Mouse (Mus musculus): Measurements from ENCODE around the gene 4930519P11Rik.
A peak's percentile ranks its signal among the peaks of the same experiment; 100 is the strongest.

4930519P11Rik gene

DNA sequence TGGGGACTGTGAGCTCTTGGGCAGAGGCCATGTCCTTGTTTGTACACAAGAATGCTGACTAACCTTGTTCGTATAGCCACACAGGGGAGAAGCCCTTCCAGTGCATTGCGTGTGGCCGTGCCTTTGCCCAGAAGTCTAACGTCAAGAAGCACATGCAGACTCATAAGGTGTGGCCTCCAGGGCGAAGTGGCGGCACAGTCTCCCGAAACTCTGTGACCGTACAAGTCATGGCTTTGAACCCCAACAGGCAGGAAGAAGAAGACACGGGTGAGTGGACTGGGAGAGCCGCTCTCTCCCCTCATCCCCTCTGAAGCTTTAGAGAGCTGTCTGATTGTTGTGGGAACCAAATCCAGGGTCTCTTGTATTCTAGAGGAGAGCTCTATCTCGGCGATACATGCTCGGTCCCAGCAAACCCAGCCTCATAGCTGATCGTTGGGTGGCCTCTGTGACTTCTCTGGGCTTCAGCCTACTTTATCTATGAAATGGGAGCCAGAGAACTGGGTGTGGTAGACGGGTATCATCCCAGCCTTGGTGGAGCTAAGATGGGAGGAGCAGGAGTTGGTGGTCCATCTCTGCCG lies 19.1 kb upstream of the 4930519P11Rik start:
- no peak for DNase-seq (ENCODE audit: low read depth)

DNA sequence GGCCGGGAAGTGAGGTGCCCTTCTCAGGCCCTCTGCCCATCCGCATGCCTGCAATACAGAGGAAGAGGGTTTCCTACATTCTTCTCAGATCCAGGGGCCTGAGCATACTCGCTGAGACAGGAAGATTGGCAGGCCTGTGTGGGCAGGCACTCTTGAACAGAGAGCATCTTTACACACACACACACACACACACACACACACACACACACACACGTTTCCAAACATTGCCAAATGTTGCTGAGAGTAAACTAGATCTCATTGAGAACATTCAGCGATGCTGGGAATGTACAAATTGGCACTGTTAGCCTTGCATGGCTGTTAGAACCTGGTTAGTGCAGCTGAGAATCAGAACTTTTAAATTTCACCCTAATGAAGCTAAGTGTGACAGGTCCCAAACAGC lies 17.3 kb upstream of the 4930519P11Rik start:
- no peak for DNase-seq (ENCODE audit: low read depth)

DNA sequence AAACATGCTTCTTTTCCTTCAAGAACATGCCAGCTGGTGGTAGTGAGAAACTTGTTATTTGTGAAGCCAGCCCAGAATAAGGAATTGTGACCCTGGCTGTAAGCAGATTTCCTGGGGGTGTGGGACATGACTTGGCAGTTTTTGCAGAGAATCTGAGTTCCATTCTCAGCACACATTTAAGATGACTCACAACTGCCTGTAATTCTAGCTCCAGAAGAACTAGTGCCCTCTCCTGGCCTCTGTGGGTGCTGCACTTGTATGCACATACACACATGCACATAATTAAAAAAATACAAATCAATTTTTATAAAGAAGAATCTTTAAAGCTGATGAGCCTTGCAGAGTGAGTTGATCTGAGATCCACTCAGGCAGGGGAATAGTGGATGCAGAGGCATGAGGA lies 10.9 kb upstream of the 4930519P11Rik start:
- peak; percentile 25 for DNase-seq (ENCODE audit: low read depth)

DNA sequence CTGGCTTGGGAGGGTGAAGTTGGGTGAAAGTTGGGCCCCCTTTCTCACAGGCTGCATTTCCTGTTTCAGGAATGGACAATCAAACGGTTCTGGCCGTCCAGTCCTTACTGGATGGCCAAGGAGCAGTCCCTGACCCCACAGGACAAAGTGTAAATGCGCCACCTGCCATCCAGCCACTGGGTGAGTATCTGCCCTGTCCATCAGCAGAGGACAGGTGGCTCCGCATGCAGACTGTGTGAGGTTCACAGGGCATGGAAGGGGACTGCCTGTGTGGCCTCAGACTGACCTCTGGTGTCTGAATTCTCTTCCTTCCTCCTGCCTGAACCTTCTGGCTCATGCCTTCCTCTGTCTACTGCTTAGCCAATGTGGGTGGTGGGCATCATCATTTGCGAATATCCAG lies 8.4 kb upstream of the 4930519P11Rik start:
- no peak for DNase-seq (ENCODE audit: low read depth)

DNA sequence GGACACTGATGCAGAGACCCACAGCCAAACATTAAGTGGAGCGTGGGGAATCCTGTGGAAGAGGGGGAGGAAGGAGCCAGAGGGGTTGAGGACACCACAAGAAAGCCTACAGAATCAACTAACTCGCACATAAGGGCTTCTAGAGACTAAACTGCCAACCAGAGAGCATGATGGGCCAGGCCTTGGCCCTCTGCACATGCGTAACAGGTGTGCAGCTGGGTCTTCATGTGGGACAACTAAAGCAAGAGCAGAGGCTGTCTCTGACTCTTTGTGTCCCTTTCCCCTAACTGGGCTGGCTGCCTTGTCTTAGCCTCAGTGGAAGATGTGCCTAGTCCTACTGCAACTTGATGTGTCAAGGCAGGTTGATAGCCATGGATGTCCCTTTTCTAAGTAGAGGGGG lies 3.8 kb upstream of the 4930519P11Rik start:
- DNase-seq (ENCODE audit: low read depth) = no peak

DNA sequence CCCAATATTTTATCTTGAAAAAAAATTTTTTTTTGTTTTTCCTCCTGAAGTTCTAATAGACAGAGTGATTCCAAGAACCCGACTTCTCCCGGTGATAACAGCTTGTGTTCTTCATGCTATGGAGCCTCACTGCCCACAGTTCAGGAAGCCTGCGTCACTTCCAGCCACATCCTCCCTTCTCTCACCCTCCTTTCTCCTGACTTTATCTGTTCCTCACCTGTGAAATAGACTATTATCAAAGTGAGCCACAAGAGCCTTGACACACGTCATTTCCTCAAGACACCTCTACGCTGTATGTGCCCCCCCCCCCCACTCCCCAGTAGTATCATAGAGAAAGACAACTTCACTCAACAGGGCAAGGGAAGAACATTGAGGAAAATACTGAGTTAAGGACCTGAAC lies 2.4 kb upstream of the 4930519P11Rik start:
- DNase-seq (ENCODE audit: low read depth) = no peak

DNA sequence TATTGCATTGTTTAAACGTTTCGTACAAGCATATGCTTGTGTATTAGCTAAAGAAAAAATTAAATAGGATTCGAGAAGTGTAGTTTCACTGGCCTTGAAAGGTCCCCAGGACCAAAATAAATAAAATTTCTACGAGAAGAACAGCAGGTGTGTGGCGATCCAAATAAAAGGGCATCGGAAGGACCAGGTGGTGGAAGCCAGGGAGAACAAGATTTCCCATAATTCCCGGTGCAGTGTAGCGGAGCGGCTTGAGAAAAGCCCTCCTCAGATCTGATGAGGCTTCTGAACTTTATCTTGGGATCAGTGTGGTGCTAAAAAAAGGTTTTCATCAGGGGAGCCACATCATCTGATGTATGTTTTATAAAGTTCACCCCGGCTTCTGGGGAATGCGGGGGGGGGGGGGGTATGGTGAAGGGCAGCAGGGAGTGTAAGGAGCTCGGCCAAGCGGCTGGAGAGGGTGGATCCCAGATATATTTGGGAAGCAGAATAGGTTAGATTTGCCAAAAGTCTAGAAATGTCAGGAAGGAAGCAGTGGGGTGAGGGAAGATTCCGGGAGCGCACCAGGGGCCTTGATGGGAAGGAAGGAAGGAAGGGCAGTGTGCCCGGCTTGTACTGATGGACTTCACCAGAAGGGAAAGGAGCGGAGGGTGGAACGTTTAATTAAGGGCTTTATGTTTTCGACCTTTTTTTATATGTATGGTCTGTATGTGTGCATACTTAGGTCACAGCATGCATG lies 1.8 kb upstream of the 4930519P11Rik start:
- no peak for DNase-seq (ENCODE audit: low read depth)

DNA sequence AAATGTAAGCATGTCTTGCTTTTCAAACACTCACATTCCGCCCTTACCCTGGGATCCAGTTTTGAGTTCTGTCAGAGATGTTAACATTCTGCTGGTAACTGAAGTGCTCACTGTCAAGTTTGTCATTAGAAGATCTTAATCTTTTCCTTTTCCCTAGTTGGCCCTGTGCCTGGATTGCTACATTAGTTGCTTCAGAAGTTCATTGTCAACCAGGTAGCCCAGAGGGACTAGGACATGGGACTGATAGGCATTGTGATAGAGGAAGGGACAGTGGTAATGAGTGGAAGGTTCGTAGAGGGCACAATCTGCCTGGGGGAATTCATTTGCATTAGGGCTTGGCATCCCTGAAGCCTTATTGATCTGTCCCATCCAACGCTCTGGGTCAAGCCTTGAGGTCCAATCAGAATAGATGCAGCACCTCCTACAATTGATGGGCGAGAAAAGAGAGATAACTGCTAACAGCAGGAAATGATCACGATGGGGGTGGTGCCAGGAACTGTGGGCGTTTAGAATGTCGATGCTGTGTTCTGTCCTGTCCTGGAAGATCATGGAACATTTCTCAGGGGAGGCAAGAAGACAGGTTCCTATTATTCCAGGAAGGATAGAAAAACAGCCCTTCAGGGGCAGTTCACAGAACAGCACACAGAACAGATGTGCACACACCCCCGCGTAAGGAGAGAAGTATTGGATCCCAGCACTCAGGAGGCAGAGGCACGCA lies 4.0 kb downstream of the 4930519P11Rik start:
- DNase-seq (ENCODE audit: low read depth) = no peak

DNA sequence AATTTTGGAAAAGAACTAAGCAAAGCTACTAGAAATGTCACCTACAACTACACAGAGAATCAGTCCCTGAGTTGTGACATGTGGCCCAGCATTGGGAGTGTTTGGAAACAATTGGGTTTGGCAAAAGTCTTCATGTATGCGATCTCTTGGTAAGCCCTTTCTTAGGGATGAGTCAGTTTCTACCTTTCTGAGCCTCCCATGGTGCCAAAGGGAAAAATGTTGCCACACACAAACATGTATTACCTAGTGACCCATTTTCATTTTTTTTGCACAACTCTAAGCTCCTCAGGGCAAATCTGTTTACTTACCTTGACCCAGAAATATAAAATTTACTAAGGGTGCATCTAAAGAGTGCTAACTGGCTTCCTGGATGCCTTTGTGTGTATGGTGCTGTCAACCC lies 6.3 kb downstream of the 4930519P11Rik start:
- no peak for DNase-seq (ENCODE audit: low read depth)

DNA sequence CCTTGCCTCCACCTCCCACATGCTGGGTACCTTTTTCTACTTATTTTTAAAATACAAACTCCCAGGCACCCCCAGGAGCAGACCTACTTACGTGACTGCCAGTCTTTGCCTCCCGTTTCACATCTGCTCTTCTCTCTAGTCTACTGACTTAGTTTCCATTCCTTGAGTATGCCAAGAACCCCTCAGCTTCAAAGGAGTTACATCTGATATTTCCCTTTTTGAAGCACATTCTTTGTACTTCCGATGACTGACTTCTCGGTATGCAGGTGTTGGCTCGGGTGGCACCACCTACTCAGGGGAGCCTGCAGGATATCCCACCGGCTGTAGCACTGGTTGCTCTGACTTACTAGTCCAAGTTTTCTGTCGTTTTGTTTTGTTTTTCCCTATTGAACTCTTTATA lies 9.1 kb downstream of the 4930519P11Rik start:
- DNase-seq (ENCODE audit: low read depth) = no peak

DNA sequence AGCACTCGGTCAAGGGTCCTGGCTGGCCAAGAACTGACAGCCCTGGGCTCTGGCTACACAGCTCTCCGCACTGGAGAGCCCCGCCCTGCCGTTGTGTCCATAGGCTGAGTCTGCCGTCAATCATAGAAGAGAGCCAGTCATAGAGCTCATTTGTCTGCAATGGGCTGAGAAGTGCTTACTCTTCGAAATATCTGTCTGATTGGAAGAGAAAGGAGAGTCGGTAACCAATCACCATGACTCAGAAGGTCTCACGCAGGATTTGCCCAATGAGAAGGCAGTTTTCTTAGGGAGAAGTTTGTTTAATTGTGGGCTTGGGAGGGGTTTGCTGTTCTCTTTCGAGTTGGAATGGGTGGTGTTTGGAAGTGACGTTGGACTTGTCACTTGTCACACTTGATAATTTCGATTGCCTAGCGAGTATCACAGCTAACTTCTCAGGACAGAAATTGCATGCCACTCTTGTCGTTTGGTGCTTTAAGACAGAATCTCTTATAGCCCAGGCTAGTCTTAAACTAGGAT lies 9.5 kb downstream of the 4930519P11Rik start, which contains the start of gene Pxmp4:
Gene Pxmp4 (minus strand): TSS at position 71 of the 516 bp plus-strand sequence.
- DNase-seq (ENCODE audit: low read depth) = peak; percentile 99

DNA sequence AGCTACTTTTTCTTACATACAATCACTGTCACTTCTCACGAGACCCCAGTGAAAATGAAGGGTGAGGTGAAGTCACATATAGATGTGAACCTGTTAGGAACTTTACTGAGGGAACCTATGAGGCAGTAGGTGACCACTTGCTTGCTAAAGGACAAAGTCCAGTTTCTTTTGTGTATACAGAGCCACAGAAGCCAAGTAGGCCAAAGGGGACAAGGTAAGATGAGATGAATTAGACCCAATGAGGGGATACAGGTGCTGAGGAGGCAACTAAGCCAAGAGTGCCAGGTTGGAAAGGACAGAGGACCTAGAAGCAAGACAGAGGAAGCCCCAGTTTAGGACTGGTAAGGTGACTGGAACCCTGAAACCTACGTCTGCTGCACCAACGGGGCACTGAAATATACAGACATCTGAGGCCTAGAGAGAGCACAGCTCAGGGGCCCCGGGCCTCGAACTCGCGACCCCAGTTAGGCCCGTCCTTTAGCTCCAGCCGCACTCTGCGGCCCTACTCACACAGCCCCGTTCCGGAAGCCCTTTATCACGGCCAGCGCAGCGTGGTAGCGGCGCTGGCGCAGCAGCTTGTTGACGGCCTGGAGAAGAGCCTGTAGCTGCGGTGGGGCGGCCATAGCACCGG lies 10.1 kb downstream of the 4930519P11Rik start:
- DNase-seq (ENCODE audit: low read depth) = no peak

DNA sequence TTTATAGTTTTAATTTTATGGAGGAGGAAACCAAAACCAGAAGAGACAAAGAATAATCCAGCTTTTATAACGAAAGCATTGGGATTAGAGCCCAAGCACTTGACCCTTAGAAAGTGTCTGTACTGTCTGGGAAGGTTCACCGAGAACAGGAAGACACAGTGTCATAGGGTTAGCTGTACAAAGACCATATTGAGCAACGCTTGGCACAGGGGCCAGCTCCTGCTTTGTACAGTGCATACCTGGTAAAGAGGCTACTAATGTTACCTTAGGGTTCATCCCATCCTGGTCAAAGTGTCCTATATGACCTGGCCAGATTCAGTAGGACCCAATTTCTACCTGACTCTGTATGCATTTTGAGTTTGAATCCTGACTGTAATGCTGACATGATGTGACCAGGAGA lies 11.9 kb downstream of the 4930519P11Rik start:
- DNase-seq (ENCODE audit: low read depth) = no peak

DNA sequence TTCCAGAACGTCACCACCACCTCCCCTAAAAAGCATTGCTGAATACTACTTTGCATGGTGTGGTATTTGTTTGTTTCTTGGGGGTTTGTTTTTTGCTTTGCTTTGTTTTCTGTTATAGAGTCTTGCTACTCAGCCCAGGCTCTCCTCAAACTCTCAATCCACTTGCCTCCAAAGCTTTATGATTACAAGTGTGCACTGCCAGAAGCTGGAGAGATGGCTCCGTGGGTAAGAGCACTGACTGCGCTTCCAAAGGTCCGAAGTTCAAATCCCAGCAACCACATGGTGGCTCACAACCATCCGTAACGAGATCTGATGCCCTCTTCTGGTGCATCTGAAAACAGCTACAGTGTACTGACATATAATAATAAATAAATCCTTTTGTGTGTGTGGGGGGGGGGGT lies 12.7 kb downstream of the 4930519P11Rik start:
- no peak for DNase-seq (ENCODE audit: low read depth)

DNA sequence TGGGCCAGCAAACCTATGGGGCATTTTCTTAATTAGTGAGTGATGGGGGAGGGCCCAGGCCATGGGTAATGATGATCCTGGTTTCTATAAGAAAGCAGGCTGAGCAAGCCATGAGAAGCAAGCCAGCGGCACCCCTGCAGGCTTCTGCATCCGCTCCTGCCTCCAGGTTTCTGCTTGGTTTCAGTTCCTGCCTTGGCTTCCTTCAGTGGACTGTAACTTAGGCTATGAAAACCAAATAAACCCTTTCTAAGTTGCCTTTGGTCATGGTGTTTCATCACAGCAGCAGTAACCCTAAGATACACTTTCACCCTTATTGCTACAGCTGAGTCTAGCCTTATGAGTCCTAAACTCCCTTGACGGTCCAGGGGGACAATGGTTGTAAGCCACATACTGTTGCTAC lies 15.8 kb downstream of the 4930519P11Rik start:
- no peak for DNase-seq (ENCODE audit: low read depth)

DNA sequence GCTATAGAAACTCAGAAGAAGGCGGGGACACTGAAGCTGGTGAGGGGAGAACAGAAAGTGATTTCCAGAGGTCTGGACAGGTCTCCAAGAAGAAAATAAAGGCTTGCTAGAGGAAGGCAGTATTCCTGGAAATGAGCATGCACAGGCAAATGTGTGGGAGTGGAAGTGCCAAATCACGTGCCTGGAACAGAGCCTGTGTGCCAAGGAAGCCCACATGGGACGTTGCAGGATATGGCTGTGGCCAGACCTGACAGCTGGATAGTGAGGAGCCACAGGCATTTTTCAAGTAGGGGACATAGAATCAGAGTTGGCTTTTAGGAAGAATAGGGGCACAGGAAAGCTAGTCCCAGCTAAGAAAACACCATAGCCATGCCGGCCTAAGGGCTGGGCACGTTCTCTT lies 17.5 kb downstream of the 4930519P11Rik start:
- peak; percentile 36 for DNase-seq (ENCODE audit: low read depth)

DNA sequence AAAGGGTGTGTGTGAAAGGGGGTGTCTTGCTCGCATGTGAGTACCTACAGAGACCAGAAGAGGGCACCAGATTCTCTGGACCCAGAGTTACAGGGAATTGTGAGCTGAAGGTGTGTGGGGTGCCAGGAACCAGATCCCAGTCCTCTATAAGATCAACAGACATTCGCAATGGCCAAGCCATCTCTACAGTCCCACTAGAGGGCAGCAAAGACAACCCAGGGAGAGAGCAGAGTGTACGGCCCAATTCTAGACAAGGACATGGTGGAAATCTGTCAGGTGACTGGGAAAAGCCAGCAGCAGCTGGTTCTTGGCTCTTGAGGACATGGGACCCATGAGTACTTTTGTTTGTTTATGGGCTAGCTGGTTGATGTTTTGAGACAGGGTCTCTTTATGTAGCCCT lies 20.2 kb downstream of the 4930519P11Rik start:
- peak; percentile 59 for DNase-seq (ENCODE audit: low read depth)

DNA sequence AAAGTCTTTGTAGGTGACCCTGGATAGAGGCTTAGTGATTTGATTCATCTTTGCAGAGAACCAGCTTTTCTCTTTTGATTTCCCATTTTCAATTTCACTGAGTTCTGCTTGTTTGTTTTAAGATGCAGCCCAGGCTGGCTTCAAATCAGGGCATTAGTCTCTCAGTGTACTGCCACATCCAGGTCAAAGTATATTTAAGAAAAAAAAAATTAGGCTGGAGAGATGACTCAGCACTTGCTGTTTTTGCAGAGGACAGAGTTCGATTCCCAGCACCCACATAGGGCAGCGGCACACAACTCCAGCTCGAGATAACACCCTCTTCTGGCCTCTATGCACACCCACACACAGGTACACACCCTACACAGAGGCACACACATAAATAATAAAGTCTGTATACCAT lies 22.0 kb downstream of the 4930519P11Rik start:
- no peak for DNase-seq (ENCODE audit: low read depth)

DNA sequence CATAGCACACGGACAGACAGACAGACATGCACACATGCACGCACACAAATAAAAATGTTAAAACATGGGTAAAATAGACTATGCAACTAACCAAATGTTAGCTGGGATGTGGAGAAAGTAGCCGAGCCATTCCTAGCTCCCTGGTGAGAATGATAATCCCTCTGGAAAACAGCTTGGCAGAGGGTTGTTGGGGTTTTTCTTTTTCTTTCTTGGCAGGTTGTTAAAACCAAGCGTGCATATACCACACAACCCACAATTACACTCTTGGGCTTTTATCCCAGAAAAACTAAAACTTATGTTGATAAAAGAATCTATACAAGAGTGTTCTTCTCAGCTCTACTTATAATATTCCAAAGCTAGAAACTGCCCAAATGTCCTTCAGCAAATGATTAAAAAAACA lies 24.2 kb downstream of the 4930519P11Rik start:
- no peak for DNase-seq (ENCODE audit: low read depth)

DNA sequence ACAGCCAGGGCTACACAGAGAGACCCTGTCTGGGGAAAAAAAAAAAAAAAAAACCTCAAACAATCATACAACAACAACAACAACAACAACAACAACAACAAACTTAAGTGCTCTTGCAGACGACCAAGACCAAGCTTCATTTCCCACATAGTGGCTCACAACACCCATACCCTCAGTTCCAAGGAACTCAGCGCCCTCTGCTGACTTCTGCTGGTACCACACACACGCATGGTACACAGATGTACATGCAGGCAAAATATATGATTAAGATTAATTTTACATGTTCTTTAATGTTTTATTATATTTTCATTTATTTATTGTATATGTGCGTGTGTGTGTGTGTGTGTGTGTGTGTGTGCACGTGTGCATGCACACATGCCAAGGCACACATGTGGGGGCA lies 26.8 kb downstream of the 4930519P11Rik start:
- peak; percentile 61 for DNase-seq (ENCODE audit: low read depth)

DNA sequence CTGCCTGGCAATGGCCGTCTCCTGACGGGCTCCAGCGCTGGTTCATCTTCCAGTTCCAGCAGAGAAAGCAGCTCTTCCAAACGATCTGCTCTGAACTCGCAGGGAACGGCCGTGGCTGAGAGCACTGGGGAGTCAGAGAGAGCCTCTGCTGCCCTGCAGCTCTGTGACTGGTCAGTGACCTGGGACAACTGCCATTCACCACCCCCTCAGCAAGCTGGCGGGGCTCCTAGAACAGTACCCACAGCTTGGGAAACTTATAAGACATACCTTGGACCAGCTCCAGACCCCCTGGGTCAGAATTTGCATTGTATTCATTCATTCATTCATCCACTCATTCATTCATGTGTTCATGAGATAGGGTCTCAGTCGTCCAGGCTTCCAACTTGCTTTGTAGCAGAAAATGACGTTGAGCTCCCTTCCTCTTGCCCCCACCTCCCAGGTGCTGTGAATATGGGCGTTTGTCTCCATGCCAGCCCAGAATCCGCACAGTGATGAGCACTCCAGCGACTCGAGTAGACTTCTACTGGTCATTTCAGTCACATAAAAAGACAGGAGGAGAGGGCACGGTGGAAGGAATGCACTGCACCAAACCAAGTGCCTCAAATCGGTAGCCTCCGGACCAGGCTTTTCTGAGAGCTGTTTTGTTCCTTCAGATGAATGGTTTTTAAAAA lies 28.2 kb downstream of the 4930519P11Rik start:
- peak; percentile 66 for DNase-seq (ENCODE audit: low read depth)

Data from NIH3T3 (cell line).